Mouse (Mus musculus): ENCODE measurements at regions not wholly inside any gene's neighbourhood (a gene's known extent, or its start where the extent isn't known, plus 50 kb on each side); places are given as distances from the start of the nearest gene placed in this dataset.
A peak's percentile ranks its signal among the peaks of the same experiment; 100 is the strongest.

DNA sequence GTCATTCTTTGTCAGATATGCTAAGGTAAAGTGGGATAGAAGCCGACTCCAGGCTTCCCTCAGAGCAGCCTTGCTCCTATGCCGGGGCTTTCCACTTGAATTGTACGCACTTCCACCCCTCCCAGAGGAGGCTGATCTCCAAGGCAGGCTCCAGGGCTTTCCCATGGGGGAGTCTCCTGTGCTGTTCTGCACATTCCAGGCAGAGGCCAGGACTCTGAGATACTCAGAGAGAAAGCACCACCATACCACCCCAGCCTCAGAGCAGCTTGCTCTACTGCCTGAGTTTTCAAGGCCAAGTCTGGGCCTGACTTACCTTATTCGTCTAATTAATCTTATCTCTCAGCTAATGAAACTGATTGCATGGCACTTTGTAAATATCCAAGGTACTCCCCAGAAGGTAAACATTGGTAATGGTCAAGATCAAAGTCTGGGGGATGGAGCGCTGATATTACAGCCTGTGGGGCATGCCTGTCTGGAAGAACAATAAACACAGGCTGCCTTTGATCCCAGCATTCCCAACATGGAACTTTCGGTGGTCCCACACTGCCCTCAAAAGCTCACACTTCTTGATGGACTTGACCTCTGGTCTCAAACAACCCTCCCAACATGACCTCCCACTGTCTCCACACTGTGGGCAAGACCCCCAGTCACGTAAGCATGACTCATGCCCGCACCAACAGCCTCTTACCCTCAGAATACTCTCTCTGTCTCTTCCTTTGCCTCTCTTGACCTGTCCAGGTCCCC is 111.6 kb upstream of the Nfe2l3 start:
- no peak for DNase-seq (ENCODE audit: low spot score in 2 of 2)

GRCm38 (mm10) chr6:51326103-51326829 is 106.2 kb upstream of the Nfe2l3 start:
- DNase-seq (ENCODE audit: low spot score in 2 of 2): no peak

- DNase-seq (ENCODE audit: low spot score in 2 of 2): no peak
Measured at GRCm38 (mm10) chr6:51329070-51329995, 103.1 kb upstream of the Nfe2l3 start.

DNA sequence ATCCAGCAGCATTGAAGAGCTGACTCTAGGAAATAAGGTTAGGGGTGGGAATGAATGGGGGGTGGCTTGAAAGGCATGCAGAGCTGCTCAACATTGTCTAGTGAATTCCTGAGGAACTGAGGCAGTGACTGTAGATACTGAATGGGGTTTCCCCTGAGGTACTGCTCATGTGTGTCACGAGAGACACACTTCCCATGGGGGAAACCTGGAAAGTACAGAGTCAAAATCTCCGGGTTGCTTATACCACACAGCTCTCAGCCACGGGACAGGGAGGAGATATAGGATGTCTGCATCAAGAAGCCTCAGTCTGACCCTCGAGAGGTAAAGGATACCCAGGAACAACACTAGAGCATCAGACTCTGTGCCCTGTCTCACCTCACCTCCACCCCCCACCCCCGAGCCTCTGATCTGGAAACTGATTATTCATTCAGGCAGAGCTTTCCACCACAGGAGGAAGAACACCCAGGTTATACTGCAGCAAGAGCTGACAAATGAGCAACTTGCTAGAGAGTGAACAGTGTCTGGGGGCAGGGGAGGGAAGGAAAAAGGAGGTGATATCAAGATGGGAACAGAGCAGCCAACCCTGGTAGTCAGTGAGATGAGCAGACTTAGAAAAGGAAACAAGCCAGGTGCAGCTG is 102.3 kb upstream of the Nfe2l3 start:
- no peak for DNase-seq (ENCODE audit: low spot score in 2 of 2)

DNA sequence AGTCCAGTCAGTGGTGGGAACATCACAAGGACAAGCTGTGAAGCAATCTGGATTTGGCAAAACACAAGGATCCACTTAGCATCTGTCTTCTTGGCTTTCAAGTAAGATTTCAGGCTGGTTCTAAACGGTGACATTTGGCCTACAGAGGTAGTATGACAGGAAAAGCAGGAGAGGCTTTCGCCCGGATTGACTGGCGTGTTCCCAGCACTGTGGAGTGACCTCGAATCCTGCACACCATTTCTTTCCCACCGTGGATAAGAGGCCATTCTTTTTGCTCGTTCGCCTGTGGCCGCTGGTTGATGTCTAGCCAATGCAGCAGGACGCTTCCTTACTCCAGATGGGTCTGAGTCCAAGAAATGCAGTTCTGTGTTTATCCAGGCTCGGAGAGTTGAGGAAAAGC is 99.6 kb upstream of the Nfe2l3 start:
- DNase-seq (ENCODE audit: low spot score in 2 of 2): no peak

- no peak for DNase-seq (ENCODE audit: low spot score in 2 of 2)
Measured at GRCm38 (mm10) chr6:51333722-51334360, 98.6 kb upstream of the Nfe2l3 start.

DNA sequence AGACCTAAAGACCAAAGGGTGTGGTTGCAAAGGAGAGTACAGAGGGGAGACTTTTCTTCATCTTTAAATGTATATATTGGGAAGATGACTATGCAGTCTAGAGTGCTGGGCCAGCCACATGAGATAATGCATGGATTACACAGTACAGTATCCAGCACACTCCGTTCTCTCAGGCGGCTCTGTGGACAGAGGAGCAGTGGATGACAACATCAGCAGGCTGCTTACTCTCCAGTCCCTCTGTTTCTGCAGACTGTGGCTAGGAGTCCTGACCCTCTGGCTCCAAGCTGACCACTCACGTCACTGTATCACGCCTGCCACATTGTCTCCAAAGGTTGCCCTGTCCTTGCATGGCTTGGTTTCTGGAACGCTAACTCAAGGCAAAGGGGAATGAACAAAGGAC is 97.2 kb upstream of the Nfe2l3 start:
- no peak for DNase-seq (ENCODE audit: low spot score in 2 of 2)

DNA sequence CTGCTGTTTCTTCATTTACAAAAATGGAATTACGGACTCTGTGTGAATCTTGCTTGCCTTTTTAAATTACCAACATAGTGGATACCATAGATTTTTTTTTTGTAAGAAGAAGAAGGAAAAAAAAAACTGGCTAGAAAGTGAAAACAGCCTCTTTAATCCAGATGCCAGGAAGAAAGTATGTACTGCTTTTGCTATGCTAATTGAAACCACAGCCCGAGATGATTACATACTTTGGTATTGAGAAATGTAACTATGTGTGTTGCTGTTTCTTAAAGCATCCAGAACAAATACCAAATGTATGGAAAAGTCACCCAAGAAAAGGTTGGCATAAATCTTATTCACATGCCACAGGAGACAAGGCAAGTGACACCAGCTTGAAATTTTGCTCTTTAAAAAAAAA is 93.2 kb upstream of the Nfe2l3 start:
- DNase-seq (ENCODE audit: low spot score in 2 of 2): no peak

DNA sequence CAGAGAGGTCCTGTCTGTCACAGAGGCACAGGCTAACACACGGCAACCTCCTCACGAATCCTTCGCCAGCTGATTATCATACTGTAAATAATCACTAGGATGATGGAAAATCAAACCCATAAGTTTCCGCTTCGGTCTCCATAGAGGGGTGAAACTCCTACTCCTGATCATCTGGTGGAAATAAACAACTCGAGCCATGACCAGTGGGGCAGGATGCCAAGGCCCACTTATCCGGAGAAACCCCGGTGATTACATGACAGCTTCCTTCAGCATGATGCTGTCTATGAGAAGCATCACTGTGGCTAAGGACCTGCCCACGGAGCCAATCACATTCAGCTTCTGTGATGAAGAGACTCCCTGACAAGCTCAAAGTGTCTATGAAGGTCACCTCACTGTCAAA is 84.7 kb upstream of the Nfe2l3 start:
- DNase-seq (ENCODE audit: low spot score in 2 of 2): no peak

GRCm38 (mm10) chr6:51349771-51350170 is 82.7 kb upstream of the Nfe2l3 start:
- DNase-seq (ENCODE audit: low spot score in 2 of 2): no peak

DNA sequence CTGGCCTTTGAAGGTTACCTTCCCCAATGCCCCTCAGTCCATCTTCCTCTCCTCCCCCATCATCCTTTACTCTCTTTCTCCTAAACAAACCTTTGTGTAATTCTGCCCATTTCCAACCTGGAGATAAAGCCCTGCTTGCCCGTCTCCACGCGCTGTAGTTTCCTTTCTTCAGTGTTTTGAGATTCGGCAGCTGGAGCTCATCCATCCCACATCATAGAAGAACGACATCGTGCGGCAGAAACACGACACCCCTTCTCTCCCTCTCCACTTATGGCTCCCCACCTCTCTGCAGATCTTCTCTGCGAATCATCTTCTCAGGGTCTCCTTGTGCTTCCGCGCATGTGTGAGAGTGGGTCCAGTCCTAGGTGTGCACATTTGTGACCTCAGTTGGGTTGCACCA is 77.4 kb upstream of the Nfe2l3 start:
- no peak for DNase-seq (ENCODE audit: low spot score in 2 of 2)

DNA sequence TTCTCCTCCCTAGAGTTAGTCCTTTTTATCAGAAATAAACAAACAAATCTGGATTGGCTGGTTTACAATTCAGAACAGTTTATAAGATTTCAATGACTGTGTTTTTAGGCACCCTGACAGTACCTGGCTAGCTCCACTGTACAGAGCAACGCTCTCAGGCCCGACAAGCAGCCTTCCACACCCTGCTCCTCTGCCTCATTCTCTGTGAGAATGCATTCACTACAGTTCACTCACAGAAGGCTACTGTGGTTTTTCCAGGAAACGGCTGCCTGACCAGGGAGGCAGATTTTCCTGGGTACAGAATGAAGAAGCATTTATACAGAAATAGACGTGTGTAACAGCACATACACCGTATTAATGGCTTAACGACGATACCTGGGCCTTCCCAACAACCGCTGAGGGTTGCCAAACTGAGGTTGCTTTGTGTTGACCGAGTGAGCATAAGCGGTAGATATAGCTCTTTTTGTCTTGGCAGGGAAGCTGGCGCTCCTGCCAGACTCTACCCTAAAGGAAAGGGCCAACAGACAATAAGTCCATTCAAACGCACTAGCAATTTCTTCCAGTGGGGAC is 70.8 kb upstream of the Nfe2l3 start:
- DNase-seq (ENCODE audit: low spot score in 2 of 2): no peak

GRCm38 (mm10) chr6:51362475-51363226 is 69.8 kb upstream of the Nfe2l3 start:
- DNase-seq (ENCODE audit: low spot score in 2 of 2): peak; percentile 57 to 66

- DNase-seq (ENCODE audit: low spot score in 2 of 2): no peak
Measured at GRCm38 (mm10) chr6:51364776-51365175, 67.7 kb upstream of the Nfe2l3 start.

GRCm38 (mm10) chr6:51369771-51370170 is 62.7 kb upstream of the Nfe2l3 start:
- DNase-seq (ENCODE audit: low spot score in 2 of 2): no peak

GRCm38 (mm10) chr6:51372357-51372756 is 60.1 kb upstream of the Nfe2l3 start:
- DNase-seq (ENCODE audit: low spot score in 2 of 2): no peak

DNA sequence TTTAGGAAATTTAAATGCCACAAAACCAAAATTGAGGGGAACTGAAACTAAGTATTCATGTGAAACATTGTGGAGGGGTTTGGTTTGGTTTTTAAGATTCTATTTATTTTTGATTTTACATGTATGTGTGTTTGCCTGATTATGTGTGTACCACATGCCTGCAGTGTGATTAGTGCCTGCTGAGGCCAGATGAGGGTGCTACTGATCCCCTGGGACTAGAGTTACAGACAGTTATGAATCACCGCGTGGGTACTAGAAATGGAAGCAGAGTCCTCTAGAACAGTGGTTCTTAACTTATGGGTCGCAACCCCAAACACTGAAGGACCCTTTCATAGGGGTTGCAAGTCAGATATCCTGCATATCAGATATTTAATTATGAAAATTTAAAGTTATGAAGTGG is 54.0 kb upstream of the Nfe2l3 start:
- no peak for DNase-seq (ENCODE audit: low spot score in 2 of 2)

DNA sequence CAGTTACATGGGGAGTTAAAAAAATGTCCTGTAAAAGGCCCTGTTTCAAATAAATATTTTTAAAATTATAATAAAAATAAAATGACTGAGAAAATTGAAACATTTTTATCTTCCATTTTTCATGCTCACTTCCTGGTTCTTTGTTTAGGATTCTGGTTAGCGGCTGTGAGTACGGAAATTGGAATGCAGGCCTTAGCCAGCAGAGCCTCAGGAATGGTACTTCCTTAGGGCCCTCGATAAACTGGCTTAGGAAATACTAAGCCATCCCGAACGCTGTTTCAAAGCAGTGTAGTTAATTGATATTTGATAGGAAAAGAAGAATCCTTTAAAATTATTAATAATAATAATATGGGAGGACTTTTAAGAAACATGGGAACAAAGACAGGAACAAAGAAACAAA is 53.4 kb upstream of the Nfe2l3 start:
- no peak for DNase-seq (ENCODE audit: low spot score in 2 of 2)

GRCm38 (mm10) chr6:51379560-51380274 is 52.8 kb upstream of the Nfe2l3 start:
- peak; percentile 10 to 26 for DNase-seq (ENCODE audit: low spot score in 2 of 2)

Measured in adrenal gland, postnatal 4 days (tissue).